Mouse (Mus musculus): Measurements from ENCODE around the gene Elmo3. TPM values are rescaled to one million over a fixed set of nuclear protein-coding genes. Genes with fewer than 3 reads are reported as not detected.

The Elmo3 gene
- polyA plus RNA-seq, 1 experiment from 2014 or later: 8.0 TPM

DNA sequence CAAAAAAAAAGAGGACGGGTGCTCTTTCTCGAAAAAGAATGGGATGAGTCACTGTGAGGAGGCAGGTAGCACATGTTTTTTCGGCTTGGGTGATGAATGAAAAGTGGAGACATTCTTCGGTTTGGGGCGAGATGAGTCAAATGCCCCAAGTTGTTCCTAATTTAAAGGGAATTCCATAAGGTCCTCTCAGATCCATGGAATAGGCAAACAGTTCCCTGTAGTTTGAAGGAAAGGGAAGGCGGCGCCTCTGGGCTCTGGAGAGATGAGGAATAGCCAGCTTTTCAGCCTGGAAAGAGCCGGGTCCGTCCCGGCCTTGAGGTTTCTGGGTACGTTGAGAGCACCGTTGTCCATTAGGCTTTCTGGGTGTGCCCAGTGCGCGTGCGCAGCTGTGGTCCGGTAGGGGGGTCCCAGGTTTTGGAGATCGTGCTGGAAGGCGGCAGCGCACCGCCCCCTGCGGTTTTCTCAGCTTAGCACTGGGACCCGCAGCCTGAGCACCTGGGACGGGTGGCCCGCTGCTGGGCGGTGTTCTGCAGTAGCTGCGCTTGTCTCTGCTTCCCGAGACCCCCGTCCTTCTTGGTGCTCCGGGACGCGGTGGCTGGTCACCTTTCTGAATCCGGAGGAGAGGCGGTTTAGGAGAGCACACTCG lies 43.2 kb downstream of the Elmo3 start, which contains the start of gene Slc9a5:
Gene Slc9a5 (plus strand): TSS at position 394 of the 646 bp plus-strand sequence.
- TF ChIP-seq CTCF (IDR thresholded peaks at IDR 0.05; ENCODE audit: low read depth): peak; percentile 50
- peaks cover 4% of the 10 kb centered on the region; the same call in 1 of the 2 replicates for H3K27me3 ChIP-seq (ENCODE audit: insufficient read depth, low read length)
- peaks cover 9% of the 10 kb centered on the region; the same call in 1 of the 2 replicates for H3K36me3 ChIP-seq (ENCODE audit: insufficient read depth)
- peak within 1 kb of the TSS; percentile 96 for H3K27ac ChIP-seq (ENCODE audit: low read depth)
- H3K9me3 ChIP-seq (ENCODE audit: low read depth, low read length): no peaks in the 10 kb centered on the region
- DNase-seq: peak; percentile 92
- peaks cover 21% of the 10 kb centered on the region for H3K4me1 ChIP-seq (ENCODE audit: insufficient read depth)
- peak within 1 kb of the TSS; percentile 83 for H3K9ac ChIP-seq
- ATAC-seq (ENCODE audit: insufficient read depth): peak; percentile 5
- H3K4me3 ChIP-seq (ENCODE audit: low read depth, low read length): peak within 1 kb of the TSS; percentile 84
- WGBS: under 1% methylated on average over 34 of the region's 34 CpGs
- peak within 1 kb of the TSS; percentile 90 for H3K4me2 ChIP-seq

DNA sequence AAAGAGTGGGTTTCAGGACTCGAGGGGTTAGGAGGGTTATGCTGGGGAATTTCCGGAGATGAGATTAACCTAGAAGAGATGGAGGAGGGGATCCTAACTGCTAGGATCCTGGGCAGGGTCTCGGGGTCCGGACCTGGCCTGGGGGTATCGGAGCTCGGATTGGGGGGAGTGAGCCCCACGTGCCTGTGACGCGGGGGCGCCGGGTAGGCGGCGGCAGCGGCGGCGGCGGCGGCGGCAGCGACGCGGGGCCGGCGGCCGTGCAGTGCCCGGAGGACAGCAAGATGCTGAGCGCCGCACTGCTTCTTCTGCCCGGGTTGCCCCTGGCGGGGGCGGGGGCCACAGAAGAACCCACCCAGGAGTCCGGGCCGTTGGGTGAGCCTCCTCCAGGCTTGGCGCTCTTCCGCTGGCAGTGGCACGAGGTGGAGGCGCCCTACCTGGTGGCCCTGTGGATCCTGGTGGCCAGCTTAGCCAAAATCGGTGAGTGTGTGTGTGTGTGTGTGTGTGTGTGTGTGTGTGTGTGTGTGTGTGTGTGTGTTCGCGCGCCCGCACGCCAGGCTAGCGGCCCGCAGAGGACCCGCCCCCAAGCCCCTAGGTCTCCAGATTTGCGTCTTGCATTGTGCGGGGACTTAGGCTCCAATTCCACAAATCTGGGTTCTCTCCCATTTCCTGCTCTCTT lies 43.8 kb downstream of the Elmo3 start:
- no peak for TF ChIP-seq CTCF (IDR thresholded peaks at IDR 0.05; ENCODE audit: low read depth)
- Histone ChIP-seq H3K4me2 (peak overlapping the region; percentile 90), H3K27ac (ENCODE audit: low read depth) (peak overlapping the region; percentile 86), H3K27me3 (ENCODE audit: insufficient read depth, low read length) (peaks cover 4% of the 10 kb centered on the region; the same call in 1 of the 2 replicates), H3K36me3 (ENCODE audit: insufficient read depth) (0 out of 2 replicates have a peak, but pooled peaks cover 9% of the 10 kb centered on the region), H3K9me3 (ENCODE audit: low read depth, low read length) (no peaks in the 10 kb centered on the region), H3K4me1 (ENCODE audit: insufficient read depth) (peaks cover 19% of the 10 kb centered on the region), H3K9ac (peak overlapping the region; percentile 75), H3K4me3 (ENCODE audit: low read depth, low read length) (peak overlapping the region; percentile 84)
- peak; percentile 59 for DNase-seq
- ATAC-seq (ENCODE audit: insufficient read depth): no peak
- WGBS: under 1% methylated on average over 36 of the region's 48 CpGs

DNA sequence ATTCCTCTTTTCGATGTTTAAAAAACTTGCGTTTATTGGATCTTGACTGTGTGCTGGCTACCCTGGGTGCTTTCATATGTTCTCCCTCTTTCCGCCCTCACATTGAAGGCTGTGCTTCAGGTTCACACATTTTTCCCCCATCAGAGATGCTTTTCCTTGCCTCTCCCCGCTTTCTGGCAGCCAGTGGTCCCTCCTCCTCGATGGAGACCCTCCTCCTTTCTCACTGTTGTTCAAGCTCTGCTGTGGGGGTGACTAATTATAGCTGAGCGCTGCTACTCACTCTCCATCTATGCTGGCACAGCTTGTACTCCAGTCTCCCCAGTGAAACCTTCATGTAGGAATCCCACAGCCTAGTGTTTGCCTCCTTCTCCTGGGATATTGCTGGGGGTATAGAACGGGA lies 44.8 kb downstream of the Elmo3 start:
- no peak for TF ChIP-seq CTCF (IDR thresholded peaks at IDR 0.05; ENCODE audit: low read depth)
- ATAC-seq (ENCODE audit: insufficient read depth) (no peak), DNase-seq (peak; percentile 31)
- 33% methylated on average over 7 of the region's 7 CpGs for WGBS
- H3K36me3 ChIP-seq (ENCODE audit: insufficient read depth): peaks cover 12% of the 10 kb centered on the region; the same call in 1 of the 2 replicates
- H3K4me3 ChIP-seq (ENCODE audit: low read depth, low read length): peak overlapping the region; percentile 84
- H3K27ac ChIP-seq (ENCODE audit: low read depth): no peak overlapping the region; the same call in 1 of the 2 replicates
- peak overlapping the region; percentile 90 for H3K4me2 ChIP-seq
- peaks cover 4% of the 10 kb centered on the region; the same call in 1 of the 2 replicates for H3K27me3 ChIP-seq (ENCODE audit: insufficient read depth, low read length)
- no peaks in the 10 kb centered on the region for H3K9me3 ChIP-seq (ENCODE audit: low read depth, low read length)
- H3K4me1 ChIP-seq (ENCODE audit: insufficient read depth): peaks cover 10% of the 10 kb centered on the region
- H3K9ac ChIP-seq: peak overlapping the region; percentile 75

DNA sequence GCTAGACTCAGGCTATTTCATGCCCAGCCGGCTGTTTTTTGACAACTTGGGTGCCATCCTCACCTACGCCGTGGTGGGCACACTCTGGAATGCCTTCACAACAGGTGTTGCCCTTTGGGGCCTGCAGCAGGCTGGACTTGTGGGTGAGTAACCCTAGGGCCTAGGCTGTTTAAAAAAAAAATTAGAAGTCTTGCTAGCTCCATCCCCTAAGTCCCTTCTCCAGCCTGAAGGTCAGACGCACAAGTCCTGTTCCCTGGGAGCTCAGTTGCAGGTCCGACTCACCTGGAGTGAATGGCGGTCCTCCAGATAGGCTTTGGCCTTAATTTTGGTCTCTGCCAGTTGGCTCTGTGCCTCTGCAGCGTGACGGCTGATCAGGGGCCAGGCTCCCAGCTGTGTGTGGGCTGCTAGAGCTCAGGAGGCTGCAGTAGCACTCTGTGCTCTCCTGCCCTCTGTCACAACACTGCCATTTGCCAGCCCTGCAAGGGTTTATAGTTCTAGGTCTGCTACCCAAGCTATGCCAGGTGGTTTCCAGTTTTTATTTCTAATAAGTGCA lies 48.3 kb downstream of the Elmo3 start:
- Histone ChIP-seq H3K4me1 (ENCODE audit: insufficient read depth) (no peaks in the 10 kb centered on the region), H3K27ac (ENCODE audit: low read depth) (no peak overlapping the region), H3K27me3 (ENCODE audit: insufficient read depth, low read length) (peaks cover 4% of the 10 kb centered on the region; the same call in 1 of the 2 replicates), H3K9ac (no peak overlapping the region), H3K4me3 (ENCODE audit: low read depth, low read length) (no peak overlapping the region), H3K4me2 (no peak overlapping the region), H3K9me3 (ENCODE audit: low read depth, low read length) (no peaks in the 10 kb centered on the region), H3K36me3 (ENCODE audit: insufficient read depth) (peaks cover 43% of the 10 kb centered on the region)
- DNase-seq (no peak), ATAC-seq (ENCODE audit: insufficient read depth) (no peak)
- WGBS: 67% methylated on average over 8 of the region's 8 CpGs
- no peak for TF ChIP-seq CTCF (IDR thresholded peaks at IDR 0.05; ENCODE audit: low read depth)

DNA sequence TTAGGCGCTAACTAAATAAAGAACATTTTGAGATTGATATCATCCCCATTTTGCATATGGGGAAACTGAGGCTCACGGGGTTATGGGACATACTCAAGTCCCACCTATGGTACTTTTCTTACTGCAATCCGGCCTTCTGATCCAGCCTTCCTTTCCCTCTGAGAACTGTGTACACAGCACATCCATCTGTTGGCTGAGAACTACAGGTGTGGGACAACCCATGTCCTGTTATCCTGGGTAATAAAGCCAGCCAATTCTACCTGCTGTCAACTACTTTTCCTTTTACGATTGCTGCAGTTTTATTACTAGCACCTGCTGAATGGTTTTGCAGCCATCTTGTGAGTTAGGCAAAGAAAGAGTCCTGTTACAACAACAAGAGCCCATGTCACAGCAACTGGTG lies 49.1 kb downstream of the Elmo3 start:
- ATAC-seq (ENCODE audit: insufficient read depth) (no peak), DNase-seq (no peak)
- no peak for TF ChIP-seq CTCF (IDR thresholded peaks at IDR 0.05; ENCODE audit: low read depth)
- 88% methylated on average over 4 of the region's 4 CpGs for WGBS
- no peak overlapping the region for H3K27ac ChIP-seq (ENCODE audit: low read depth)
- H3K36me3 ChIP-seq (ENCODE audit: insufficient read depth): peaks cover 49% of the 10 kb centered on the region
- H3K4me1 ChIP-seq (ENCODE audit: insufficient read depth): no peaks in the 10 kb centered on the region
- 0 out of 2 replicates have a peak, but pooled peaks cover 3% of the 10 kb centered on the region for H3K27me3 ChIP-seq (ENCODE audit: insufficient read depth, low read length)
- H3K9me3 ChIP-seq (ENCODE audit: low read depth, low read length): no peaks in the 10 kb centered on the region
- H3K4me3 ChIP-seq (ENCODE audit: low read depth, low read length): no peak overlapping the region
- no peak overlapping the region for H3K9ac ChIP-seq
- H3K4me2 ChIP-seq: no peak overlapping the region

DNA sequence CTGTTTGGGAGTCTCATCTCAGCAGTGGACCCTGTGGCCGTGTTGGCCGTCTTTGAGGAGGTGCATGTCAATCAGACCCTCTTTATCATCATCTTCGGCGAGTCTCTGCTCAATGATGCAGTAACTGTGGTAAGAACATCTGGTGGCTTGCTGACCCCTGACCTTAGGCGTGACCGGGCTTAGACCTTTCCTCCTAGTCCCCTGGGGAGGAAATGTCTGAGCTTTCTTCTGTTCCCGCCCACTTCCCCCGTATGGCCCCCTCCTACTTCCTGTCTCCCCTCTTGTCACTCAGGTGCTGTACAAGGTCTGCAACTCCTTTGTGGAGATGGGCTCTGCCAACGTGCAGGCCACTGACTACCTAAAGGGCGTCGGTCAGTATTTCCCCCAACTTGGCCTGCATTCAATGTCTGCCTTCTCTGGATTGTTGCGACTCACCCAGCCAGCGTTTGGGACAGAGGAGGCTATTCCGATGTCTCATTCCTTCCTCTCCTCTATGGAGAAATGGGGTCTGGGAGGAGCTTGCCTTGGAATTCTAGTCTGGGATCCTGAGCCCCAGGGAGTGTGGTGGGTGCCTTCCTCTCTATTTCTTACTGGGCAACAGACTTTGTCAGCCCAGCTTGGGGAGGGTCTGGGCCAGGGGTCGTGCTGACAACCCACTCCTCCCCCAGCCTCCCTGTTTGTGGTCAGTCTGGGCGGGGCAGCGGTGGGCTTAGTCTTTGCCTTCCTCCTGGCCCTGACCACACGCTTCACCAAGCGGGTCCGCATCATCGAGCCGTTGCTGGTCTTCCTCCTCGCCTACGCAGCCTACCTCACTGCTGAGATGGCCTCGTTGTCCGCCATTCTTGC lies 50.0 kb downstream of the Elmo3 start:
- Histone ChIP-seq H3K27ac (ENCODE audit: low read depth) (no peak overlapping the region), H3K27me3 (ENCODE audit: insufficient read depth, low read length) (no peaks in the 10 kb centered on the region), H3K9ac (no peak overlapping the region), H3K36me3 (ENCODE audit: insufficient read depth) (peaks cover 50% of the 10 kb centered on the region), H3K4me3 (ENCODE audit: low read depth, low read length) (no peak overlapping the region), H3K4me2 (no peak overlapping the region), H3K9me3 (ENCODE audit: low read depth, low read length) (no peaks in the 10 kb centered on the region), H3K4me1 (ENCODE audit: insufficient read depth) (no peaks in the 10 kb centered on the region)
- WGBS: 68% methylated on average over 26 of the region's 26 CpGs
- DNase-seq (no peak), ATAC-seq (ENCODE audit: insufficient read depth) (no peak)
- no peak for TF ChIP-seq CTCF (IDR thresholded peaks at IDR 0.05; ENCODE audit: low read depth)

Data from lung, embryonic 14.5 days (tissue).